Mouse (Mus musculus) c-Kit-positive CD71-positive TER-119-negative erythroid progenitor cells, embryonic 14.5 days (primary cell): ENCODE data around the gene Ppp1r12c.
A peak's percentile ranks its signal among the peaks of the same experiment; 100 is the strongest.

Experiments
- DNase-seq: peaks from one replicate; pipeline ENCODE4 v3.0.0-alpha.2; 2013; ENCODE audit warnings: low read depth

Gene Ppp1r12c

GRCm38 (mm10) chr7:4431548-4431947 lies 69.9 kb downstream of the Ppp1r12c start:
- DNase-seq = peak; percentile 55
